Mouse (Mus musculus) midbrain, embryonic 15.5 days (tissue): ENCODE results near the gene Tnnc2. TPM values are rescaled to one million over a fixed set of nuclear protein-coding genes. Genes with fewer than 3 reads are reported as not detected.

Experiments used
- ATAC-seq: fragments of 200-750 bp; cut with Nextera tagmentation; replicated peaks from 2 replicates; pipeline ENCODE4 v1.8.0; 2017; ENCODE audit warnings: moderate TSS enrichment
- H3K27ac ChIP-seq: fragments of 300-500 bp; sonication (generic); 2 replicates; pipeline ENCODE4 v1.5.1; 2015; ENCODE audit warnings: mild to moderate bottlenecking, inconsistent platforms
- H3K27me3 ChIP-seq: fragments of 300-500 bp; sonication (generic); replicated peaks from 2 replicates; pipeline ENCODE4 v1.6.1; 2015; ENCODE audit warnings: inconsistent platforms
- H3K36me3 ChIP-seq: fragments of 300-500 bp; sonication (generic); replicated peaks from 2 replicates; pipeline ENCODE4 v1.6.1; 2015; ENCODE audit warnings: inconsistent platforms
- H3K4me1 ChIP-seq: fragments of 300-500 bp; sonication (generic); 2 replicates; pipeline ENCODE4 v1.6.1; 2015; ENCODE audit warnings: inconsistent platforms
- H3K4me2 ChIP-seq: fragments of 300-500 bp; sonication (generic); 2 replicates; pipeline ENCODE4 v1.6.1; 2015; ENCODE audit warnings: inconsistent platforms, mild to moderate bottlenecking, moderate library complexity
- H3K4me3 ChIP-seq: fragments of 300-500 bp; sonication (generic); 2 replicates; pipeline ENCODE4 v1.5.1; 2015; ENCODE audit warnings: mild to moderate bottlenecking, inconsistent platforms
- H3K9ac ChIP-seq: fragments of 300-500 bp; sonication (generic); 2 replicates; pipeline ENCODE4 v1.6.1; 2015; ENCODE audit warnings: mild to moderate bottlenecking, inconsistent platforms
- H3K9me3 ChIP-seq: fragments of 300-500 bp; sonication (generic); 2 replicates; pipeline ENCODE4 v1.6.1; 2016; ENCODE audit warnings: inconsistent platforms
- WGBS: fragments of 180-500 bp; shearing (Covaris S2); methylation state at CpG from one replicate; pipeline ENCODE4 v1.1.7; 2015; ENCODE audit warnings: mixed read lengths; 5-methylcytosine and 5-hydroxymethylcytosine counted together
- polyA plus RNA-seq: library from polyadenylated mRNA; unstranded; fragments of >200 nt; fragmentation: Nextera tagmentation; extraction: Ambion mirVana; gene quantifications from 2 replicates; pipeline ENCODE4 v1.2.1, GENCODE M21; 2015

Tnnc2 gene
- polyA plus RNA-seq, 1 experiment from 2014 or later, result not detected

GRCm38 (mm10) chr2:164767812-164768540 lies 11.8 kb downstream of the Tnnc2 start:
- Histone ChIP-seq H3K4me3 (no peak overlapping the region), H3K9ac (no peak overlapping the region), H3K9me3 (no peaks in the 10 kb centered on the region), H3K4me2 (no peak overlapping the region), H3K27ac (no peak overlapping the region), H3K4me1 (peaks cover 17% of the 10 kb centered on the region), H3K27me3 (no peaks in the 10 kb centered on the region), H3K36me3 (peaks cover 18% of the 10 kb centered on the region)
- ATAC-seq, result no peak
- WGBS, result 93% methylated on average over 15 of the region's 15 CpGs

- Histone ChIP-seq H3K36me3 (peaks cover 25% of the 10 kb centered on the region), H3K27me3 (no peaks in the 10 kb centered on the region), H3K4me2 (no peak overlapping the region), H3K27ac (no peak overlapping the region), H3K4me1 (peaks cover 12% of the 10 kb centered on the region), H3K4me3 (no peak overlapping the region), H3K9me3 (no peaks in the 10 kb centered on the region), H3K9ac (no peak overlapping the region)
- ATAC-seq, result no peak
- WGBS, result 84% methylated on average over 3 of the region's 3 CpGs
These were observed 13.9 kb downstream of the Tnnc2 start for GRCm38 (mm10) chr2:164765841-164766240.

GRCm38 (mm10) chr2:164762593-164762992 lies 17.2 kb downstream of the Tnnc2 start:
- ATAC-seq, result no peak
- Histone ChIP-seq H3K9ac (no peak overlapping the region), H3K4me3 (no peak overlapping the region), H3K4me2 (no peak overlapping the region), H3K27me3 (no peaks in the 10 kb centered on the region), H3K4me1 (no peaks in the 10 kb centered on the region), H3K9me3 (no peaks in the 10 kb centered on the region), H3K36me3 (peaks cover 46% of the 10 kb centered on the region), H3K27ac (no peak overlapping the region)
- 86% methylated on average over 7 of the region's 7 CpGs for WGBS

GRCm38 (mm10) chr2:164761971-164762370 lies 17.8 kb downstream of the Tnnc2 start:
- ATAC-seq, result no peak
- peaks cover 49% of the 10 kb centered on the region for H3K36me3 ChIP-seq
- no peak overlapping the region for H3K27ac ChIP-seq
- no peaks in the 10 kb centered on the region for H3K27me3 ChIP-seq
- no peak overlapping the region for H3K9ac ChIP-seq
- H3K9me3 ChIP-seq, result no peaks in the 10 kb centered on the region
- H3K4me1 ChIP-seq, result no peaks in the 10 kb centered on the region
- no peak overlapping the region for H3K4me3 ChIP-seq
- H3K4me2 ChIP-seq, result no peak overlapping the region
- WGBS, result 96% methylated on average over 4 of the region's 4 CpGs

GRCm38 (mm10) chr2:164761502-164761901 lies 18.3 kb downstream of the Tnnc2 start:
- WGBS, result 93% methylated on average over 2 of the region's 2 CpGs
- peaks cover 49% of the 10 kb centered on the region for H3K36me3 ChIP-seq
- no peak for ATAC-seq

GRCm38 (mm10) chr2:164760059-164760833 lies 19.5 kb downstream of the Tnnc2 start:
- H3K9me3 ChIP-seq, result no peaks in the 10 kb centered on the region
- H3K36me3 ChIP-seq, result peaks cover 54% of the 10 kb centered on the region
- H3K4me1 ChIP-seq, result no peaks in the 10 kb centered on the region
- H3K27ac ChIP-seq, result no peak overlapping the region
- no peak for ATAC-seq
- H3K9ac ChIP-seq, result no peak overlapping the region
- no peak overlapping the region for H3K4me3 ChIP-seq
- no peak overlapping the region for H3K4me2 ChIP-seq
- H3K27me3 ChIP-seq, result no peaks in the 10 kb centered on the region
- WGBS, result 84% methylated on average over 4 of the region's 4 CpGs

More at GRCm38 (mm10) chr2:164761502-164761901, 18.3 kb downstream of the Tnnc2 start:
- Histone ChIP-seq H3K9ac (no peak overlapping the region), H3K27ac (no peak overlapping the region), H3K4me1 (no peaks in the 10 kb centered on the region), H3K4me3 (no peak overlapping the region), H3K27me3 (no peaks in the 10 kb centered on the region), H3K4me2 (no peak overlapping the region), H3K9me3 (no peaks in the 10 kb centered on the region)

- Histone ChIP-seq H3K9me3 (no peaks in the 10 kb centered on the region), H3K4me1 (no peaks in the 10 kb centered on the region), H3K36me3 (peaks cover 66% of the 10 kb centered on the region), H3K4me2 (no peak overlapping the region), H3K4me3 (no peak overlapping the region), H3K9ac (no peak overlapping the region), H3K27me3 (no peaks in the 10 kb centered on the region), H3K27ac (no peak overlapping the region)
- ATAC-seq, result no peak
- 81% methylated on average over 1 of the region's 1 CpGs for WGBS
These were observed 21.1 kb downstream of the Tnnc2 start for GRCm38 (mm10) chr2:164758692-164759091.

GRCm38 (mm10) chr2:164757841-164758240 lies 21.9 kb downstream of the Tnnc2 start:
- H3K9ac ChIP-seq, result no peak overlapping the region
- no peak overlapping the region for H3K27ac ChIP-seq
- 97% methylated on average over 11 of the region's 11 CpGs for WGBS
- no peaks in the 10 kb centered on the region for H3K27me3 ChIP-seq
- H3K9me3 ChIP-seq, result no peaks in the 10 kb centered on the region
- H3K4me2 ChIP-seq, result no peak overlapping the region
- no peaks in the 10 kb centered on the region for H3K4me1 ChIP-seq
- H3K4me3 ChIP-seq, result no peak overlapping the region
- ATAC-seq, result no peak
- peaks cover 64% of the 10 kb centered on the region for H3K36me3 ChIP-seq

GRCm38 (mm10) chr2:164754800-164755199 lies 25.0 kb downstream of the Tnnc2 start:
- Histone ChIP-seq H3K4me1 (no peaks in the 10 kb centered on the region), H3K4me2 (no peak overlapping the region), H3K9me3 (no peaks in the 10 kb centered on the region), H3K4me3 (no peak overlapping the region), H3K27me3 (no peaks in the 10 kb centered on the region), H3K36me3 (peaks cover 52% of the 10 kb centered on the region), H3K9ac (no peak overlapping the region), H3K27ac (no peak overlapping the region)
- no peak for ATAC-seq
- WGBS, result 88% methylated on average over 2 of the region's 2 CpGs

GRCm38 (mm10) chr2:164754105-164754504 lies 25.7 kb downstream of the Tnnc2 start:
- Histone ChIP-seq H3K9ac (no peak overlapping the region), H3K27me3 (no peaks in the 10 kb centered on the region), H3K36me3 (peaks cover 46% of the 10 kb centered on the region), H3K9me3 (no peaks in the 10 kb centered on the region), H3K4me2 (no peak overlapping the region), H3K4me3 (no peak overlapping the region), H3K27ac (no peak overlapping the region), H3K4me1 (0 out of 2 replicates have a peak, but pooled peaks cover under 1% of the 10 kb centered on the region)
- no peak for ATAC-seq
- 91% methylated on average over 11 of the region's 11 CpGs for WGBS

- no peak overlapping the region for H3K4me3 ChIP-seq
- 91% methylated on average over 2 of the region's 2 CpGs for WGBS
These were observed 27.3 kb downstream of the Tnnc2 start for GRCm38 (mm10) chr2:164752454-164752853.

GRCm38 (mm10) chr2:164748991-164749390 lies 30.8 kb downstream of the Tnnc2 start:
- Histone ChIP-seq H3K9ac (no peak overlapping the region), H3K9me3 (no peaks in the 10 kb centered on the region), H3K27ac (no peak overlapping the region), H3K4me1 (peaks cover 35% of the 10 kb centered on the region), H3K27me3 (no peaks in the 10 kb centered on the region), H3K4me2 (no peak overlapping the region), H3K36me3 (peaks cover 8% of the 10 kb centered on the region; the same call in 1 of the 2 replicates), H3K4me3 (no peak overlapping the region)
- WGBS, result 90% methylated on average over 6 of the region's 6 CpGs
- ATAC-seq, result no peak

More at GRCm38 (mm10) chr2:164752454-164752853, 27.3 kb downstream of the Tnnc2 start:
- H3K4me1 ChIP-seq, result peaks cover 15% of the 10 kb centered on the region
- H3K27ac ChIP-seq, result no peak overlapping the region
- H3K9ac ChIP-seq, result no peak overlapping the region
- H3K27me3 ChIP-seq, result no peaks in the 10 kb centered on the region
- H3K36me3 ChIP-seq, result peaks cover 36% of the 10 kb centered on the region
- H3K9me3 ChIP-seq, result no peaks in the 10 kb centered on the region
- no peak for ATAC-seq
- H3K4me2 ChIP-seq, result no peak overlapping the region
